In genomic region chr14:47533365-47534175, GRCm38 (mm10) we compare ENCODE assay signal across 8 mouse cellular contexts. TPM values are rescaled to one million over a fixed set of nuclear protein-coding genes. Genes with fewer than 3 reads are reported as not detected.
DNase-seq lines count a peak whose midpoint lies in the region; ATAC-seq and TF ChIP-seq lines count a peak whose summit lies in the region.

No protein-coding gene starts in this region.

- H3K27me3 ChIP-seq in heart, embryonic 16.5 days (ENCODE audit: control insufficient read depth, insufficient read depth, low read length), result no peaks in the 10 kb centered on the region
- H3K27me3 ChIP-seq in lung, postnatal 0 days (replicated peaks; ENCODE audit: insufficient read depth, low read length), result no peaks in the 10 kb centered on the region

- peak overlapping the region; percentile 32; the same call in 1 of the 2 replicates for H3K4me2 ChIP-seq in heart, embryonic 16.5 days (ENCODE audit: low read depth, low read length)
- peak overlapping the region; percentile 36 for H3K4me2 ChIP-seq in lung, postnatal 0 days (replicated peaks; ENCODE audit: low read depth, low read length)

- H3K9me3 ChIP-seq in heart, embryonic 16.5 days (replicated peaks; ENCODE audit: control insufficient read depth, low read length), result no peaks in the 10 kb centered on the region
- no peaks in the 10 kb centered on the region for H3K9me3 ChIP-seq in lung, postnatal 0 days (ENCODE audit: low read length)

- H3K4me3 ChIP-seq in heart, embryonic 16.5 days (ENCODE audit: low read length), result no peak overlapping the region
- no peak overlapping the region for H3K4me3 ChIP-seq in lung, postnatal 0 days (ENCODE audit: low read depth, low read length)

- 16% methylated on average over 11 of the region's 11 CpGs for WGBS in heart, embryonic 16.5 days
- WGBS in lung, postnatal 0 days, result 28% methylated on average over 11 of the region's 11 CpGs

- 0 out of 2 replicates have a peak, but pooled peaks cover 2% of the 10 kb centered on the region for H3K36me3 ChIP-seq in heart, embryonic 16.5 days (ENCODE audit: control insufficient read depth, insufficient read depth)
- no peaks in the 10 kb centered on the region for H3K36me3 ChIP-seq in lung, postnatal 0 days (ENCODE audit: insufficient read depth, low read length)

- peak; percentile 71 for TF ChIP-seq CTCF in lung, postnatal 0 days (IDR thresholded peaks at IDR 0.05)

- peak overlapping the region; percentile 72 for H3K27ac ChIP-seq in heart, embryonic 16.5 days (ENCODE audit: low read length)
- H3K27ac ChIP-seq in lung, postnatal 0 days (ENCODE audit: low read length), result peak overlapping the region; percentile 57; the same call in 1 of the 2 replicates

- H3K4me1 ChIP-seq in heart, embryonic 16.5 days (ENCODE audit: control insufficient read depth, insufficient read depth, low read length), result peaks cover 16% of the 10 kb centered on the region
- no peaks in the 10 kb centered on the region for H3K4me1 ChIP-seq in lung, postnatal 0 days (ENCODE audit: insufficient read depth, low read depth, low read length)

- H3K9ac ChIP-seq in heart, embryonic 16.5 days (ENCODE audit: low read length), result no peak overlapping the region
- H3K9ac ChIP-seq in lung, postnatal 0 days (replicated peaks; ENCODE audit: low read depth), result no peak overlapping the region

- ATAC-seq in erythroid progenitor cell, adult 5-6 weeks (replicated peaks; ENCODE audit: low FRiP score, poor library complexity, severe bottlenecking), result peak; percentile 91
- peak; percentile 68 for ATAC-seq in heart, embryonic 16.5 days (replicated peaks; ENCODE audit: extremely low read depth, insufficient read depth, low FRiP score)
- ATAC-seq in lung, postnatal 0 days, result peak; percentile 93

- TF ChIP-seq EP300 in lung, postnatal 0 days (IDR thresholded peaks at IDR 0.05), result no peak

- peak; percentile 76 for DNase-seq in ES-CJ7 (ENCODE audit: low read depth, low spot score)
- DNase-seq in adrenal gland, postnatal 14 days, result peak; percentile 75
- peak; percentile 77 for DNase-seq in kidney, postnatal 14 days
- peak; percentile 93 for DNase-seq in lung, postnatal 0 days (ENCODE audit: low spot score)
- DNase-seq in ovary, postnatal 10 days (ENCODE audit: low spot score), result peak; percentile 9
- DNase-seq in yolk sac, embryonic 10.5 days (ENCODE audit: low spot score), result peak; percentile 85

RNA-seq across cellular contexts. Expression of gene Atg14, which starts 36.9 kb away (rescaled TPM):
- total RNA-seq in adrenal gland, postnatal 14 days (2021), result 12.3 and 14.0 TPM in 2 replicates
- 1.7 and 4.0 TPM in 2 replicates for total RNA-seq in erythroid progenitor cell, adult 5-6 weeks (2015; ENCODE audit: low replicate concordance)
- 3.5 and 13.0 TPM in 2 replicates for total RNA-seq in erythroid progenitor cell, adult 5-6 weeks (2017; ENCODE audit: low replicate concordance)
- 10.6 and 10.9 TPM in 2 replicates for polyA plus RNA-seq in heart, embryonic 16.5 days (2015; fragmentation: Nextera tagmentation; extraction: Ambion mirVana)
- 11.3 and 11.5 TPM in 2 replicates for polyA plus RNA-seq in lung, postnatal 0 days (2015; fragmentation: Nextera tagmentation; extraction: Ambion mirVana)

Comparison
In these comparisons a context has a peak if more than half of its experiments do, and no peak if none do; other contexts are left out.
1. DNase-seq: peak in every context shown above with its lines; median percentile 93 in lung, postnatal 0 days; 85 in yolk sac, embryonic 10.5 days; 77 in kidney, postnatal 14 days; 76 in ES-CJ7; 75 in adrenal gland, postnatal 14 days; 9 in ovary, postnatal 10 days.